Mouse (Mus musculus) heart, adult 2 months (tissue): Measurements from ENCODE around the gene Wdr45. TPM values are rescaled to one million over a fixed set of nuclear protein-coding genes. Genes with fewer than 3 reads are reported as not detected.

Experiments used
- DNase-seq, 2 experiments: peaks; one replicate each; pipeline ENCODE4 v3.0.0; 2021
- H3K27ac ChIP-seq: fragments of 200-600 bp; 2 replicates; pipeline ENCODE4 v1.8.1; 2022
- H3K27me3 ChIP-seq: fragments of 200-500 bp; 2 replicates; pipeline ENCODE4 v1.6.1; 2012; ENCODE audit warnings: mild to moderate bottlenecking, low read length, inconsistent platforms, mixed read lengths; ENCODE audit not compliant: control insufficient read depth, insufficient read depth
- H3K36me3 ChIP-seq: fragments of 200-500 bp; 2 replicates; pipeline ENCODE4 v1.6.1; 2012; ENCODE audit warnings: low read length, inconsistent platforms; ENCODE audit not compliant: control insufficient read depth, insufficient read depth
- H3K4me1 ChIP-seq: fragments of 200-500 bp; 2 replicates; pipeline ENCODE4 v1.6.1; 2011; ENCODE audit warnings: low read length; ENCODE audit not compliant: control insufficient read depth, insufficient read depth
- H3K4me3 ChIP-seq: fragments of 200-600 bp; 2 replicates; pipeline ENCODE4 v1.8.1; 2022
- H3K79me2 ChIP-seq: fragments of 200-500 bp; replicated peaks from 2 replicates; pipeline ENCODE4 v1.6.1; 2012; ENCODE audit warnings: mild to moderate bottlenecking, inconsistent platforms, low read length, moderate library complexity, mixed read lengths; ENCODE audit not compliant: control insufficient read depth, insufficient read depth
- H3K9ac ChIP-seq: fragments of 200-500 bp; 2 replicates; pipeline ENCODE4 v1.6.1; 2012; ENCODE audit warnings: low read depth, mild to moderate bottlenecking, control low read depth, inconsistent platforms, low read length, mixed read lengths
- CTCF ChIP-seq: fragments of 200-600 bp; IDR thresholded peaks from 2 replicates; pipeline ENCODE4 v1.8.1; 2022; ENCODE audit warnings: antibody characterized with exemption, mild to moderate bottlenecking, moderate library complexity
- EP300 ChIP-seq: fragments of 200-500 bp; IDR thresholded peaks from 2 replicates; pipeline ENCODE4 v1.6.1; 2011; ENCODE audit warnings: low read depth, low read length, control low read depth; ENCODE audit not compliant: insufficient read depth
- POLR2A ChIP-seq: fragments of 200-500 bp; IDR thresholded peaks from 2 replicates; pipeline ENCODE4 v1.6.1; 2011; ENCODE audit warnings: mild to moderate bottlenecking, low read depth, low read length, control low read depth; ENCODE audit not compliant: insufficient read depth
- WGBS: fragments of 180-500 bp; shearing (Covaris S2); methylation state at CpG from one replicate; pipeline ENCODE4 v1.1.7; 2018; 5-methylcytosine and 5-hydroxymethylcytosine counted together
- intact Hi-C: fragments of 180-260 bp; cut with DNase I; formaldehyde crosslinking; loops from one replicate; pipeline ENCODE4 v1.15.1; 2025
- polyA plus RNA-seq: library from polyadenylated mRNA; depleted of rRNA; stranded (reverse); fragments of >200 nt; gene quantifications from 2 replicates; pipeline ENCODE4 v1.2.3, GENCODE M21; 2012
- total RNA-seq, 2 experiments: library from RNA; stranded (reverse); gene quantifications; 2 replicates each; pipeline ENCODE4 v1.2.3; 2021

Wdr45 gene
- total and polyA plus RNA-seq, 3 experiments: 41.3 to 48.3 (median 42.5) TPM

DNA sequence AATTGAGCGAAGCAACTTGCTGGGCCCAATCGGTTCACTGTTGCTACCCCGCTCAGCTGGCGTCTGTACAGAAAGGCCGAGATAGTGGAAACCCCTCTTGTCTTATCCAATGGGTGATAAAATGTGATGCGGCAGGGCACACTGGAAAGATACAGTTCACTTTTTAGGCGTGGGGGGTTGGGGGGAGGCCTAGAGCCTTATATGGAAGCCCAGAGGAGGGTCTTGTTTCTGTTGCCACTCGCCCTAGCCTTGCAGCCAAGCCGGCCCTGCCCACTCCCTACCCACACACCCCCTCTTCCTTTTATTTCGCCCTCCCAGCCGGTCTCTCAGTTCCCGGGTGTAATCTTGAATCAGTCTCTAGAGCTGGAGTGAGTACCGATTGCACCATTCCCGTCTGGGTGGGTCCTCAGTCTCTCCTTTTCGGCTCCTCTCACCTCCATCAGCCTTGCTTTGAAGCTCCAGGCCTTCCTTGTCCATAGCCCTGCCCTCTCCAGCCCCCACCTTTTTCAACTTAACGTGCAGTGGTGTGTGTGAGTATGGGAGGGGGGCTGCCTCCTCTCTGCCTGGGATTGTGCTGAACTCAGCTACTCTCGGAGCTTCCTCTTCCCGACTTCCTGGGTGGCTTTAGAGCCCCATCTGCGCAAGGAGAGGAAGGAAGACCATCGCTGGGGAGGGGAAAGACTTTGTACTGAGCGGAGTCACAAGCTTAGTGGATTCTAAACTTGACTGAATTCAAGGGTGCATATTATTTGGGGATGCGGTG is 49.7 kb downstream of the Wdr45 start:
- Histone ChIP-seq H3K79me2 (no peaks in the 10 kb centered on the region), H3K4me3 (peak overlapping the region; percentile 63), H3K27me3 (no peaks in the 10 kb centered on the region), H3K27ac (peak overlapping the region; percentile 88; the same call in 1 of the 2 replicates), H3K36me3 (peaks cover 5% of the 10 kb centered on the region), H3K4me1 (peaks cover 1% of the 10 kb centered on the region), H3K9ac (peak overlapping the region; percentile 92)
- TF ChIP-seq EP300 (no peak), CTCF (no peak), POLR2A (peak; percentile 32; the same call in 1 of the 2 replicates)
- 15% methylated on average over 22 of the region's 22 CpGs for WGBS
- DNase-seq: peak; percentile 52 to 67
- intact Hi-C loops: no loop called here

DNA sequence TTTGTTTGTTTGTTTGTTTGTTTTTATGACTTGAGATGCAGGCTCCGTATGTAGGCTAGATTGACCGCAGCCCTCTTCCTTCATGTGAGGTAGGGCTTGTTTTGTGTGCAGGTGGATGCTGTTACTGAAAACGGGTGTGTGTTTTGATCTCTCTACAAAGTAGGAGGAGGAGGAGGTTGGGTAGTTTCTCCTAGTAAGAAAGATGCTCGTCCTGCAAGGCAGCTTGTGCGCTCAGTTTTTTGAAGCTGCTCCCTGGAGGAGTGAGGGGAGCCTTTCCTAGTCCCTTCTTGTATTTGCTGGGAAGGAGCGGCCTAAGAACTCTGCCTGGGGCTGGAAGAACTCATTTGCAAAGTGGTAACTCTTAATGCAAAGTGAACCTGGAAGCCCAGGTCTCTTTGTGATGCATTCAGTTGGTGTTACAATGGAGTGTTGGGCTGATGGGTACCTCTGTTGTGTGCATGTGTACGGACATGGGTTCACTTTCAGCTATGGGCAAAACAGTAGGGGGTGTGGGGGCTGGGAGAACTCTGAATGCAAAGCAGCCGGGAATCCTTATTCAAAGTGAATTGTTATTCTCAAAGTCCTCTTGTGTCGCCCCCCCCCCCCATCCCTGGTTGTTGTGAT is 50.6 kb downstream of the Wdr45 start:
- intact Hi-C loops: no loop called here
- Histone ChIP-seq H3K36me3 (peaks cover 5% of the 10 kb centered on the region), H3K4me3 (no peak overlapping the region; the same call in 1 of the 2 replicates), H3K4me1 (peaks cover 1% of the 10 kb centered on the region), H3K27me3 (no peaks in the 10 kb centered on the region), H3K9ac (peak overlapping the region; percentile 25), H3K79me2 (no peaks in the 10 kb centered on the region), H3K27ac (peak overlapping the region; percentile 53; the same call in 1 of the 2 replicates)
- WGBS: 18% methylated on average over 9 of the region's 9 CpGs
- no peak for TF ChIP-seq POLR2A
- no peak for TF ChIP-seq CTCF
- no peak for TF ChIP-seq EP300
- no peak for DNase-seq

DNA sequence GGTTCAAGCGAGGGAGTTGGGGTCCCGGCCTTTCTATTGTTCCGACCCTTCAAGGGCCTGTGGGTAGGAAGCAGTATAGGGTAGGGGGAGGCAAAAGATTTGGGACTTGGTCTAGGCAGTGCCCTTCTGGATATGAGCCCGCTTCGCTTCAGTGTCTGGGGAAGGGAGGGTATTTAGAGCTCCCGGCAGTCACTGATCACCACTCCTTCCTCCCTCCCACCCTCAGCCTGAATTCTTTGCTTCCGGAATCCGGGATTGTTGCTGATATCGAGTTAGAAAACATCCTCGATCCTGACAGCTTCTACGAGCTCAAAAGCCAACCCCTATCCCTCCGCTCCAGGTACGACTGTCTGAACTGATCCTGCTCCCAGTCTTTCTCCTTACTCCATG is 51.1 kb downstream of the Wdr45 start:
- H3K4me3 ChIP-seq: peak overlapping the region; percentile 19; the same call in 1 of the 2 replicates
- H3K9ac ChIP-seq: peak overlapping the region; percentile 7
- 21% methylated on average over 13 of the region's 13 CpGs for WGBS
- peak; percentile 7 to 27 for DNase-seq
- H3K27ac ChIP-seq: peak overlapping the region; percentile 53
- no peaks in the 10 kb centered on the region for H3K27me3 ChIP-seq
- H3K79me2 ChIP-seq: no peaks in the 10 kb centered on the region
- peaks cover 5% of the 10 kb centered on the region for H3K36me3 ChIP-seq
- intact Hi-C loops: no loop called here
- TF ChIP-seq CTCF (no peak), EP300 (no peak), POLR2A (no peak)
- peaks cover 1% of the 10 kb centered on the region for H3K4me1 ChIP-seq

DNA sequence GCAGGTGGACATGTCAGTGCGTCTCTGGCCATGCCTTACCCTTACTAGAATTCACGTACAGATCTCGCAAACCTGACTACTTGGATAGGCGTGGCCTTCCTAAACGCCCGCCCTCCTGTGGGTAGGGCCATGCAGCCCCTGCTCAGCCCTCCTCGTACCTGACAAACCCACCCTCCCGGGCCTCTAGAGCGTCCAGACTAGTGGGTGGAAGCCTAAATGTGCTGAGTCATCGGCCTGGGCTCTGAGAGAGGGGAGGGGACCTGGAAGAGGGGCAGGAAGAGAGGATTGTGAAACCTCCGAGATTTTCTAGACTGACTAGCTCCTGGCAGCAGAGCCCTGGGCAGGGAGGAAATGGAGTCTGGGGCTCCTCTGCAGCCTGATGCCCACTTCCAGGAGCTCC is 51.6 kb downstream of the Wdr45 start:
- TF ChIP-seq POLR2A (no peak), CTCF (no peak), EP300 (no peak)
- Histone ChIP-seq H3K27ac (peak overlapping the region; percentile 53), H3K79me2 (no peaks in the 10 kb centered on the region), H3K4me3 (peak overlapping the region; percentile 19; the same call in 1 of the 2 replicates), H3K9ac (peak overlapping the region; percentile 7), H3K4me1 (peaks cover 1% of the 10 kb centered on the region), H3K27me3 (no peaks in the 10 kb centered on the region), H3K36me3 (peaks cover 5% of the 10 kb centered on the region)
- 29% methylated on average over 11 of the region's 11 CpGs for WGBS
- intact Hi-C loops: no loop called here
- peak; percentile 63 to 72 for DNase-seq

DNA sequence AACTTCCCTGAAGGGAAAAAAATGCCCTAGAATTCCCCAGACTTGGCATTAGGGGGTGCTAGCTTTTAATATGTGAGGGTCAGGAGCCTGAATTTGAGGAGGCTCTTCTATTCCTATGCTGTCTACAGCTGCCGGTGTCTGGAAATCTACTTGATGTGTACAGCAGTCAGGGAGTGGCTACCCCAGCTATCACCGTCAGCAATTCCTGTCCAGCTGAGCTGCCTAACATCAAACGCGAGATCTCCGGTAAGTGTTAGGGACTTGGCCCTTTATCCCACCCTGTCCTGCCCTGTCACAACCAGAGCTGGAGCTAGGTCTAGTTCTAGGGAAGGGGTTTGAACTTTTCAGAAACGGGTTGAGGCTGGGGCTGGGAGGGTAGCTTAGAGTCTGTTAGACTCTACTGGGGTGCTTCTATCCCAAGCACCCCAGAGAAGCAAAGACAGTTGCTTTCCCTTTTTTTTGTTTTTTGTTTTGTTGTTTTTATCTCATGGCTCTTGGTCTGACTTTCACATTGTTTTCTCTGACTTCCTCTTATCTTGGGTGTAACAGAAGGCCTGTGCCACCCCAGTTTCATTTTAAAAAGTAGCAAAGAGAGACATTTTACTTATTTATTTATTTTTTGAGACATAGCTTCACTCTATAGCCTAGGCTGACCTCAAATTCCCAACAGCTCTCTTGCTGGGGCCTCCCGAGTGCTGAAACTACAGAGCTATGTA is 55.3 kb downstream of the Wdr45 start:
- intact Hi-C loops: loop anchor here (10.0 kb wide), 1 partner anchor 345 kb away; no protein-coding TSS in a partner anchor
- no peak for TF ChIP-seq POLR2A
- no peak for TF ChIP-seq EP300
- no peak for TF ChIP-seq CTCF

More for the DNA sequence above, 55.3 kb downstream of the Wdr45 start:
- no peaks in the 10 kb centered on the region for H3K27me3 ChIP-seq
- H3K9ac ChIP-seq: no peak overlapping the region
- peaks cover 1% of the 10 kb centered on the region for H3K4me1 ChIP-seq
- no peaks in the 10 kb centered on the region for H3K79me2 ChIP-seq
- 70% methylated on average over 7 of the region's 7 CpGs for WGBS
- H3K27ac ChIP-seq: no peak overlapping the region
- peaks cover 5% of the 10 kb centered on the region for H3K36me3 ChIP-seq
- DNase-seq: no peak
- H3K4me3 ChIP-seq: no peak overlapping the region
